Mouse (Mus musculus) G1E-ER4 (cell line): ENCODE results near the gene Glrx. TPM values are rescaled to one million over a fixed set of nuclear protein-coding genes. Genes with fewer than 3 reads are reported as not detected.
A peak's percentile ranks its signal among the peaks of the same experiment; 100 is the strongest.

ENCODE experiments used
- GATA1 ChIP-seq: IDR thresholded peaks from one replicate; pipeline ENCODE4 v1.8.0; 2012; ENCODE audit warnings: low read length, inconsistent platforms
- polyA plus RNA-seq: library from polyadenylated mRNA; stranded (reverse); fragments of >175 nt; gene quantifications from 2 replicates; pipeline ENCODE4 v1.2.3, GENCODE M21; 2012

The Glrx gene
- polyA plus RNA-seq, 1 experiment = 2.4 TPM

- TF ChIP-seq GATA1 = no peak
These were observed 13.4 kb downstream of the Glrx start for GRCm38 (mm10) chr13:75853118-75853517.

GRCm38 (mm10) chr13:75859264-75859844 lies 19.7 kb downstream of the Glrx start:
- TF ChIP-seq GATA1 = no peak

GRCm38 (mm10) chr13:75865486-75866184 lies 26.0 kb downstream of the Glrx start:
- peak; percentile 74 for TF ChIP-seq GATA1

- no peak for TF ChIP-seq GATA1
These were observed 28.2 kb downstream of the Glrx start for GRCm38 (mm10) chr13:75867876-75868275.

GRCm38 (mm10) chr13:75874608-75875376 lies 35.1 kb downstream of the Glrx start:
- TF ChIP-seq GATA1 = no peak

GRCm38 (mm10) chr13:75876592-75876991 lies 36.9 kb downstream of the Glrx start:
- no peak for TF ChIP-seq GATA1

GRCm38 (mm10) chr13:75877907-75878306 lies 38.2 kb downstream of the Glrx start:
- TF ChIP-seq GATA1 = no peak

GRCm38 (mm10) chr13:75879756-75880155 lies 40.1 kb downstream of the Glrx start:
- TF ChIP-seq GATA1 = no peak

GRCm38 (mm10) chr13:75880501-75880900 lies 40.8 kb downstream of the Glrx start:
- TF ChIP-seq GATA1 = no peak

GRCm38 (mm10) chr13:75883792-75884191 lies 44.1 kb downstream of the Glrx start:
- TF ChIP-seq GATA1 = no peak

- TF ChIP-seq GATA1 = no peak
These were observed 52.2 kb downstream of the Glrx start for GRCm38 (mm10) chr13:75891868-75892267.

GRCm38 (mm10) chr13:75892291-75892690 lies 52.6 kb downstream of the Glrx start:
- TF ChIP-seq GATA1 = peak; percentile 24

GRCm38 (mm10) chr13:75892876-75893275 lies 53.2 kb downstream of the Glrx start:
- TF ChIP-seq GATA1 = peak; percentile 51

Other genes with a start within 250 kb of the Glrx start
- gene Ell2, start 133.1 kb upstream of the Glrx start, polyA plus RNA-seq = 49.5 and 61.5 TPM in 2 replicates
- gene Rhobtb3, start 104.1 kb downstream of the Glrx start, polyA plus RNA-seq = 13.5 and 15.1 TPM in 2 replicates
- not detected in 2 replicates for gene Spata9, start 127.3 kb downstream of the Glrx start, polyA plus RNA-seq
- gene Rfesd, start 178.9 kb downstream of the Glrx start, polyA plus RNA-seq = 2.4 and 2.7 TPM in 2 replicates
- gene Gpr150, start 217.1 kb downstream of the Glrx start, polyA plus RNA-seq = not detected in 2 replicates